Mouse (Mus musculus) small intestine, adult 2 months (tissue): ENCODE results near the gene Adamtsl1.

Source experiments
- CTCF ChIP-seq: fragments of 200-500 bp; IDR thresholded peaks from 2 replicates; pipeline ENCODE4 v1.5.1; 2012; ENCODE audit warnings: low read depth, mild to moderate bottlenecking, control low read depth, inconsistent platforms, low read length, moderate library complexity, mixed read lengths; ENCODE audit not compliant: insufficient replicate concordance, insufficient read length; ENCODE audit errors: extremely low read depth
- POLR2A ChIP-seq: fragments of 200-500 bp; IDR thresholded peaks from 2 replicates; pipeline ENCODE4 v1.6.1; 2012; ENCODE audit warnings: low read depth, mild to moderate bottlenecking, control low read depth, inconsistent platforms, low read length, moderate library complexity

DNA sequence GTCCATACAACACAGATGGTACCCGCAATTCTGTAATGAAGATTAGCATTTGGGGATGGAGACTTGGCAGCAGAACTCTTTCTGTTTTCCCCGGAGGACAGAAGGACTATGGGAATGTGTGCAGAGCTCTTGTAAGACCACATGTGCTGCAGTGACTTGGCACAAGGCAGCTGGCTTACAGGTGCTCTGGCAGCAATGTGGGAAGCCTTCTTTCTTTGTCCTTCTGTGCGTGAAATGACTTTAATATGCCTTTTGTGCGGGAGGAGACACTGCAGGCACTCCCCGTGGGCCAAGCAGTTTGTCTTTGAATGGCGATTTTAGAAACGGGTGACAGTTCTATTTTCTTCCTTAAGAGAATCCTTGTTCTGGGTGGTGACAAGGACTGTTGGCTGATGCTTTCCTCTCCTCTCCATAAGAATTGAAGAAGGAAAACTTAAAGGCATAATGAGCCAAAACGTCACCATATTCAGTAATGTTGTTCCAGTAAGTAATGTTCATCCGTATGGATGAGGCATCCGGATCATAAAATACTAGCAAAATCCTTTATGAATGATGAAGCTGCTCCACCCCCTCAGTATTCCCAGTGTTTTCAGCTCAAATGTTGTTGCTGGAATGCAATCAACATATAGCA, 27.5 kb upstream of the Adamtsl1 start:
- TF ChIP-seq CTCF (no peak), POLR2A (no peak)
